Mouse (Mus musculus): ENCODE results near the gene Nrap. TPM values are rescaled to one million over a fixed set of nuclear protein-coding genes. Genes with fewer than 3 reads are reported as not detected.

Gene Nrap
- polyA plus RNA-seq, 1 experiment from 2014 or later = 0.21 TPM

DNA sequence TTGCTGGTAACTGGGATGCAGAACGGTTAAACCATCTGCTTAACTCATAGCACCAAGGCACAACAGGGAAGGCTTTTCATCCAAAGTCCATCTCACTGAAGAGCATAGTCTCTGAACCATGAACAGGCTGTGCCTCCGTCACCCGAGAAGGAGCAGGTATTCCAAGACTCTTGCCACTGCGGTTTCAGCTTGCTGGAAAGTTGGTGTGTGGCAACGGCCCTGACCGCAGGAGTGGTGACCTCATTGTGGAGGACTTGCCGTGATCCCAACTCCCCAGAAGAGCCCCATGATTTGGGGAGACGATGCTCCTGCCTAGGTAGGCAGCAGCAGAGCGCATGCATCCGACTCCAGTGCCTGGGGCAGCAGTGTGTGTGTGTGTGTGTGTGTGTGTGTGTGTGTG is 36.1 kb downstream of the Nrap start:
- Histone ChIP-seq H3K27me3 (ENCODE audit: control insufficient read depth, insufficient read depth, low read length) (no peaks in the 10 kb centered on the region), H3K4me3 (ENCODE audit: low read depth, low read length) (no peak overlapping the region), H3K4me1 (ENCODE audit: control insufficient read depth, insufficient read depth, low read length) (no peaks in the 10 kb centered on the region), H3K4me2 (ENCODE audit: low read depth, severe bottlenecking) (no peak overlapping the region), H3K27ac (replicated peaks; ENCODE audit: low read depth, low read length) (no peak overlapping the region), H3K36me3 (ENCODE audit: control insufficient read depth, insufficient read depth, low read length) (no peaks in the 10 kb centered on the region), H3K9me3 (ENCODE audit: control insufficient read depth, low read length) (no peaks in the 10 kb centered on the region), H3K9ac (ENCODE audit: low read length) (no peak overlapping the region)
- DNase-seq (ENCODE audit: low spot score) (no peak), ATAC-seq (ENCODE audit: insufficient number of reproducible peaks, low FRiP score, low TSS enrichment, low read depth) (no peak)
- 85% methylated on average over 10 of the region's 10 CpGs for WGBS

- Histone ChIP-seq H3K27ac (replicated peaks; ENCODE audit: low read depth, low read length) (no peak overlapping the region), H3K4me2 (ENCODE audit: low read depth, severe bottlenecking) (no peak overlapping the region), H3K4me1 (ENCODE audit: control insufficient read depth, insufficient read depth, low read length) (peaks cover 2% of the 10 kb centered on the region; the same call in 1 of the 2 replicates), H3K9me3 (ENCODE audit: control insufficient read depth, low read length) (no peaks in the 10 kb centered on the region), H3K9ac (ENCODE audit: low read length) (no peak overlapping the region), H3K36me3 (ENCODE audit: control insufficient read depth, insufficient read depth, low read length) (no peaks in the 10 kb centered on the region), H3K27me3 (ENCODE audit: control insufficient read depth, insufficient read depth, low read length) (no peaks in the 10 kb centered on the region), H3K4me3 (ENCODE audit: low read depth, low read length) (no peak overlapping the region)
- WGBS = 24% methylated on average over 6 of the region's 6 CpGs
- ATAC-seq (ENCODE audit: insufficient number of reproducible peaks, low FRiP score, low TSS enrichment, low read depth) (no peak), DNase-seq (ENCODE audit: low spot score) (peak; percentile 51)
These were observed 40.5 kb downstream of the Nrap start for GRCm38 (mm10) chr19:56349295-56349694.

DNA sequence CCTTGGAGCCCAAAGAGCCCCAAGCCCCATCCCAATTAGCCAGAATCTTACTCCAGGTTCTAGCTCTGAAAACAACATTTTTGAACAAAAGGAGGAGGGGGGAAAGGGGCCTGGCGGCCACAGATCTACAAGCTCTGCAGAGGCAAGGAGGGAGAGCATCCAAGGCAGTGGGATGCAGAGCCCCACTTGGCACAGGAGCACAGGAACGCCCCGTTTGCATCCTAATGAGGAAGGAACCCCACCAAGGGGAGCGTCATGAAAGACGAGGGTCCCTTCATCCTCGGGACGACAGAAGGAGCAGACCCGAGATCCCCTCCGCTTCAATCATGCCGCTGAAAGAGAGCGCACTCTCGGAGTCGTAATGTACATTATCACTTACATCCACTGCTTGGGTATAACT is 43.1 kb downstream of the Nrap start:
- Histone ChIP-seq H3K27me3 (ENCODE audit: control insufficient read depth, insufficient read depth, low read length) (no peaks in the 10 kb centered on the region), H3K9ac (ENCODE audit: low read length) (peak overlapping the region; percentile 17; the same call in 1 of the 2 replicates), H3K4me1 (ENCODE audit: control insufficient read depth, insufficient read depth, low read length) (peaks cover 4% of the 10 kb centered on the region; the same call in 1 of the 2 replicates), H3K27ac (replicated peaks; ENCODE audit: low read depth, low read length) (no peak overlapping the region), H3K4me3 (ENCODE audit: low read depth, low read length) (no peak overlapping the region), H3K4me2 (ENCODE audit: low read depth, severe bottlenecking) (no peak overlapping the region), H3K9me3 (ENCODE audit: control insufficient read depth, low read length) (no peaks in the 10 kb centered on the region), H3K36me3 (ENCODE audit: control insufficient read depth, insufficient read depth, low read length) (no peaks in the 10 kb centered on the region)
- ATAC-seq (ENCODE audit: insufficient number of reproducible peaks, low FRiP score, low TSS enrichment, low read depth) = no peak
- DNase-seq (ENCODE audit: low spot score) = no peak
- WGBS = 40% methylated on average over 13 of the region's 13 CpGs

DNA sequence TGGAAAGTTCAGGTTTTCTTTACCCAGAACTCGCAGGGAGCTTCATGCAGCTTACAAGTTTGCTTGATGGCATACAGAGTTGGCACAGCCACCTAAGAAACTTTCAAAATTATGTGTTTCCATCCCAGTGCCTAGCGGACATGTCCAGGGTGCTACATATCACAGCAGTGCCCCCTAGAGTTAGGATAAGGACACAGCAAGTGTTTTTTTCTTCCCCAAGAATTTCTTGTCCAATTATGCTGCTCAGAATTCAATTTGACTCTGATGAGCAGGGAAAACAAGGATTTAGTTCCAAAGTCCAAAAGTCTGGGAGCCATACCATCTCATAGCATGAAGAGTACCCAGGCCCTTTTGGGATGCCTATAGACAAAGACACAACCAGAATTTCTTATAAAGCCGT is 43.8 kb downstream of the Nrap start:
- peaks cover 4% of the 10 kb centered on the region; the same call in 1 of the 2 replicates for H3K4me1 ChIP-seq (ENCODE audit: control insufficient read depth, insufficient read depth, low read length)
- H3K27ac ChIP-seq (replicated peaks; ENCODE audit: low read depth, low read length) = no peak overlapping the region
- no peaks in the 10 kb centered on the region for H3K27me3 ChIP-seq (ENCODE audit: control insufficient read depth, insufficient read depth, low read length)
- H3K9ac ChIP-seq (ENCODE audit: low read length) = no peak overlapping the region
- H3K4me2 ChIP-seq (ENCODE audit: low read depth, severe bottlenecking) = no peak overlapping the region
- no peaks in the 10 kb centered on the region for H3K9me3 ChIP-seq (ENCODE audit: control insufficient read depth, low read length)
- ATAC-seq (ENCODE audit: insufficient number of reproducible peaks, low FRiP score, low TSS enrichment, low read depth) = no peak
- no peaks in the 10 kb centered on the region for H3K36me3 ChIP-seq (ENCODE audit: control insufficient read depth, insufficient read depth, low read length)
- DNase-seq (ENCODE audit: low spot score) = no peak
- H3K4me3 ChIP-seq (ENCODE audit: low read depth, low read length) = no peak overlapping the region
- WGBS = 83% methylated on average over 3 of the region's 3 CpGs

- Histone ChIP-seq H3K4me2 (ENCODE audit: low read depth, severe bottlenecking) (no peak overlapping the region), H3K4me3 (ENCODE audit: low read depth, low read length) (no peak overlapping the region), H3K27ac (replicated peaks; ENCODE audit: low read depth, low read length) (no peak overlapping the region), H3K9ac (ENCODE audit: low read length) (no peak overlapping the region), H3K36me3 (ENCODE audit: control insufficient read depth, insufficient read depth, low read length) (no peaks in the 10 kb centered on the region), H3K9me3 (ENCODE audit: control insufficient read depth, low read length) (no peaks in the 10 kb centered on the region), H3K4me1 (ENCODE audit: control insufficient read depth, insufficient read depth, low read length) (peaks cover 4% of the 10 kb centered on the region; the same call in 1 of the 2 replicates), H3K27me3 (ENCODE audit: control insufficient read depth, insufficient read depth, low read length) (no peaks in the 10 kb centered on the region)
- ATAC-seq (ENCODE audit: insufficient number of reproducible peaks, low FRiP score, low TSS enrichment, low read depth) (no peak), DNase-seq (ENCODE audit: low spot score) (no peak)
- WGBS = 70% methylated on average over 26 of the region's 26 CpGs
These were observed 45.8 kb downstream of the Nrap start for GRCm38 (mm10) chr19:56343869-56344563.

DNA sequence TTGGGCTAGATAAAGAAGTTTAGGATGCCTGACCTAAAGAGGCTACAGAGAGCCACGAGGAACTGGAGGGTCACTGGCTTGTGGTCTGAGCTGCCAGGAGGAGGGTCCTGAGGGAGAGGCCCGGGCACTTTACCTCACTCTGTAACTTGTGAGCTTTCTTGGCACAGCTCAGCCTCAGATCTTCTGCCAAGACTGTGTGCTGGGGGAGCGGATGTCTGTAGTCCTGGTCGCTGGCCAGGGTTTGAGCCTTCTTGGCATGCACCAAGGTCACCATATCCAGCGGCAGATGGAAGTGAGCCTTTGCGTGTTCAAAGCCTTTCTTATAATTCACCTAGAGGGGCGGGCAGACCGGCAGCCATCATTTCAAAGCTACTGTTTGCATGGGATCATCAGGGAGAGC is 47.8 kb downstream of the Nrap start:
- Histone ChIP-seq H3K4me2 (ENCODE audit: low read depth, severe bottlenecking) (no peak overlapping the region), H3K36me3 (ENCODE audit: control insufficient read depth, insufficient read depth, low read length) (no peaks in the 10 kb centered on the region), H3K4me3 (ENCODE audit: low read depth, low read length) (no peak overlapping the region), H3K9ac (ENCODE audit: low read length) (no peak overlapping the region), H3K27me3 (ENCODE audit: control insufficient read depth, insufficient read depth, low read length) (no peaks in the 10 kb centered on the region), H3K4me1 (ENCODE audit: control insufficient read depth, insufficient read depth, low read length) (peaks cover 4% of the 10 kb centered on the region; the same call in 1 of the 2 replicates), H3K9me3 (ENCODE audit: control insufficient read depth, low read length) (no peaks in the 10 kb centered on the region), H3K27ac (replicated peaks; ENCODE audit: low read depth, low read length) (no peak overlapping the region)
- no peak for DNase-seq (ENCODE audit: low spot score)
- 89% methylated on average over 8 of the region's 8 CpGs for WGBS
- ATAC-seq (ENCODE audit: insufficient number of reproducible peaks, low FRiP score, low TSS enrichment, low read depth) = no peak

DNA sequence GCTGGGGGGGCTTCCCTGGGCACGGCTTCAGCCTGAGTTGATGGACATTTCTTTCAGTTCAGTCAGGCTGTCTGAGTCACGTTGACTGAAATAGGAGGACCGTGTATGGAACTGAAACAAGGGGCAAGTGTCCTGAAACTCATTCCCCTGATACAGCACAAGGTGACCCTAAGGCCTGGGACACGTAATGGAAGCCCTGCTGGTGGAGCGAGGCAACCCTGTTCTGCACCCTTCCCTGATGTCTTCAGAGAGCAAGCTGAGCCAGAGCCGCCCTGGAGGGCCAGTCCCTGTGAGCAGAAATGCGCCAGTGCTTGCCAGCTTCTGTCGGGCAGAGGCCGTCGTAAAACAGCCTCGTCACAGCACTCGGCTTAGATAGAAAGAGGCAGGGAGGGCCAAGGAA is 53.0 kb downstream of the Nrap start:
- Histone ChIP-seq H3K4me3 (ENCODE audit: low read depth, low read length) (no peak overlapping the region), H3K27ac (replicated peaks; ENCODE audit: low read depth, low read length) (no peak overlapping the region), H3K4me2 (ENCODE audit: low read depth, severe bottlenecking) (no peak overlapping the region), H3K9me3 (ENCODE audit: control insufficient read depth, low read length) (no peaks in the 10 kb centered on the region), H3K36me3 (ENCODE audit: control insufficient read depth, insufficient read depth, low read length) (no peaks in the 10 kb centered on the region), H3K27me3 (ENCODE audit: control insufficient read depth, insufficient read depth, low read length) (no peaks in the 10 kb centered on the region), H3K4me1 (ENCODE audit: control insufficient read depth, insufficient read depth, low read length) (no peaks in the 10 kb centered on the region), H3K9ac (ENCODE audit: low read length) (no peak overlapping the region)
- WGBS = 55% methylated on average over 12 of the region's 12 CpGs
- no peak for ATAC-seq (ENCODE audit: insufficient number of reproducible peaks, low FRiP score, low TSS enrichment, low read depth)
- no peak for DNase-seq (ENCODE audit: low spot score)

DNA sequence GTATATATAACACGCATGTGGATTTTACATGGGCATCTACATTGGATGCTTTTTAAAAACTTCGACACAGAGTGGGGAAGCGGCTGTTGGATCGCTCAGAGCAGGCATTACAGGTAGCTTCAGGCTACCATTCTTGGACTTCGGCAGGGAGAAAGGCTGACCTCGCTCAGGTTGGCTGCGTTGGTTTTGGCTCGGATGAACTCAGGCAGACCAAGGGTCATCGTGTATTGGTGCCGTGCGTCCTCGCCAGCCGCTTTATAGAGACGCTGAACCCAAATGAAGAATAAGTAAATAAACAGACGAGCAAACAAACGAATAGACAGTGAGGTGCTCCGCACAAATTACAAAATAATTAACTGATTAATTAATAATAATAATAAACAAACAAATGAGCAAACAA is 53.5 kb downstream of the Nrap start:
- ATAC-seq (ENCODE audit: insufficient number of reproducible peaks, low FRiP score, low TSS enrichment, low read depth) (no peak), DNase-seq (ENCODE audit: low spot score) (no peak)
- Histone ChIP-seq H3K27me3 (ENCODE audit: control insufficient read depth, insufficient read depth, low read length) (no peaks in the 10 kb centered on the region), H3K4me1 (ENCODE audit: control insufficient read depth, insufficient read depth, low read length) (no peaks in the 10 kb centered on the region), H3K4me3 (ENCODE audit: low read depth, low read length) (no peak overlapping the region), H3K27ac (replicated peaks; ENCODE audit: low read depth, low read length) (no peak overlapping the region), H3K9me3 (ENCODE audit: control insufficient read depth, low read length) (no peaks in the 10 kb centered on the region), H3K9ac (ENCODE audit: low read length) (no peak overlapping the region), H3K4me2 (ENCODE audit: low read depth, severe bottlenecking) (no peak overlapping the region), H3K36me3 (ENCODE audit: control insufficient read depth, insufficient read depth, low read length) (no peaks in the 10 kb centered on the region)
- 91% methylated on average over 17 of the region's 17 CpGs for WGBS
